Mouse (Mus musculus): ENCODE measurements at regions not wholly inside any gene's neighbourhood (a gene's known extent, or its start where the extent isn't known, plus 50 kb on each side); places are given as distances from the start of the nearest gene placed in this dataset.

GRCm38 (mm10) chr8:34466786-34467364, 355.3 kb upstream of the Gm10131 start:
- Histone ChIP-seq H3K9me3 (replicated peaks) (no peaks in the 10 kb centered on the region), H3K4me1 (replicated peaks) (peaks cover 25% of the 10 kb centered on the region), H3K4me3 (no peak overlapping the region), H3K36me3 (no peaks in the 10 kb centered on the region), H3K9ac (no peak overlapping the region), H3K27ac (no peak overlapping the region), H3K4me2 (no peak overlapping the region), H3K27me3 (no peaks in the 10 kb centered on the region)
- 73% methylated on average over 5 of the region's 5 CpGs for WGBS
- ATAC-seq (replicated peaks; ENCODE audit: insufficient number of reproducible peaks, insufficient read depth, low FRiP score, low read depth), result no peak

DNA sequence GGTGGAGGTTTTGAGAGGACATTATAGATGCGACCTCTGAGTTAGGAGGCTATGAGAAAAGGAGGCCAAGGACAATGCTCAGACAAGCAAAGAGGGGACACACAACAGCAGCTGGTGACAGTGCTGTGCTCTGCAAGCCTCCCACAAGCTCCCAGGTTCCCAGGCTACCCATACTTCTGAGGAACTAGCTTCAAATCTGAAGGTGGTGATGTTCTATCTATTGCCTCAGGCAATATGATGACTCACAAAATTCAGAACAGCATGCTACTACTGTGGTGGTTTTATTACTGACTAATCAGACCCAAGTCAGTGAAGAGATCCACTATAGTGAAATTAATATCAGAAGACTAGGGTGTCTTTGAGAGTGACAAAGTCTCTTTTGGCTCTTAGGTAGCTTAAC, 353.9 kb upstream of the Gm10131 start:
- H3K36me3 ChIP-seq, result no peaks in the 10 kb centered on the region
- peaks cover 16% of the 10 kb centered on the region for H3K4me1 ChIP-seq (replicated peaks)
- H3K27ac ChIP-seq, result no peak overlapping the region
- H3K27me3 ChIP-seq, result no peaks in the 10 kb centered on the region
- H3K4me3 ChIP-seq, result no peak overlapping the region
- no peaks in the 10 kb centered on the region for H3K9me3 ChIP-seq (replicated peaks)
- H3K9ac ChIP-seq, result no peak overlapping the region
- WGBS, result 97% methylated on average over 1 of the region's 1 CpGs
- H3K4me2 ChIP-seq, result no peak overlapping the region
- no peak for ATAC-seq (replicated peaks; ENCODE audit: insufficient number of reproducible peaks, insufficient read depth, low FRiP score, low read depth)

DNA sequence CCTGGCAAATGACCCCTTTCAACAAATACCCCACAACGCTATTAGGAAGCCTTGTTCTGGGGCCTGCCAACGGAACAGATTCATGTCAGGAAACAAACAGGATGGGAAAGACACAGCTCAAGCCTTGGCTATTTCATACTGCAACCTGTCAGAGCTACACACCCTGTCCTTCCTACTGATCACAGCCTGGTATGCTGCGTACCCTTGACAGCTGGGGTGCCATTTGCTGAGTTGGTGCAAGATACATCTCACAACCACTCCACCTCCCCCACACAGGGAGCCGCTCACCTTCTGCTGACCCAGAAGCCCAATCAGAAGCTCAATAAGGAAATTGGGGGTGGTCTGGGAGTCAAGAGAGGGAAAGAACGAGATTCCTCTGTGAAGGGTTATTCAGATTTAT, 350.7 kb upstream of the Gm10131 start:
- Histone ChIP-seq H3K9me3 (replicated peaks) (no peaks in the 10 kb centered on the region), H3K4me3 (no peak overlapping the region), H3K27ac (no peak overlapping the region), H3K9ac (no peak overlapping the region), H3K36me3 (no peaks in the 10 kb centered on the region), H3K4me1 (replicated peaks) (0 out of 2 replicates have a peak, but pooled peaks cover 2% of the 10 kb centered on the region), H3K4me2 (no peak overlapping the region), H3K27me3 (no peaks in the 10 kb centered on the region)
- ATAC-seq (replicated peaks; ENCODE audit: insufficient number of reproducible peaks, insufficient read depth, low FRiP score, low read depth), result no peak
- 69% methylated on average over 5 of the region's 5 CpGs for WGBS

DNA sequence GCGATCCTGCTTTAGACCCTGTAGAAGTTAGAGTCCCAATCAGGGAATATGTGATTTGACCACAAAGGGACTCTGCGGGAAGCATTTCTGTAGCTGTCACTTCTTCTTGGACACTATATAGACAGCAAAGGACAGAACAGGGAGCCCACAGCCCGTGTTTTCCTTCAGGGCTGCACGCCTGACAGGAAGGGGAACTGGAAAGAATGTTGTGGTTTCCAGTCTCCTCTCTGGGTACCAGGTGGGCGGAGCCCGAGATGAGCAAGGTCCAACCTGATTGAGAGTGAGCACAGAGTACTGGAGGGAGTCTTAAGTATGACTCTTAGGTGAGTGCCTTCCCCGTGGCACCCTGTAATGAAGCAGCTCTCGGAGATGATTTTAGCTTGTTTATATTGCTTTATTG, 346.8 kb upstream of the Gm10131 start:
- Histone ChIP-seq H3K27me3 (no peaks in the 10 kb centered on the region), H3K27ac (no peak overlapping the region), H3K36me3 (no peaks in the 10 kb centered on the region), H3K9me3 (replicated peaks) (no peaks in the 10 kb centered on the region), H3K4me1 (replicated peaks) (no peaks in the 10 kb centered on the region), H3K4me3 (no peak overlapping the region), H3K9ac (no peak overlapping the region), H3K4me2 (no peak overlapping the region)
- WGBS, result 71% methylated on average over 8 of the region's 8 CpGs
- no peak for ATAC-seq (replicated peaks; ENCODE audit: insufficient number of reproducible peaks, insufficient read depth, low FRiP score, low read depth)

GRCm38 (mm10) chr8:34456543-34456942, 345.0 kb upstream of the Gm10131 start:
- no peaks in the 10 kb centered on the region for H3K36me3 ChIP-seq
- no peaks in the 10 kb centered on the region for H3K27me3 ChIP-seq
- no peaks in the 10 kb centered on the region for H3K9me3 ChIP-seq (replicated peaks)
- ATAC-seq (replicated peaks; ENCODE audit: insufficient number of reproducible peaks, insufficient read depth, low FRiP score, low read depth), result no peak
- H3K9ac ChIP-seq, result no peak overlapping the region
- H3K27ac ChIP-seq, result no peak overlapping the region
- WGBS, result 84% methylated on average over 3 of the region's 3 CpGs
- H3K4me3 ChIP-seq, result no peak overlapping the region
- peaks cover 4% of the 10 kb centered on the region; the same call in 1 of the 2 replicates for H3K4me1 ChIP-seq (replicated peaks)
- no peak overlapping the region for H3K4me2 ChIP-seq

DNA sequence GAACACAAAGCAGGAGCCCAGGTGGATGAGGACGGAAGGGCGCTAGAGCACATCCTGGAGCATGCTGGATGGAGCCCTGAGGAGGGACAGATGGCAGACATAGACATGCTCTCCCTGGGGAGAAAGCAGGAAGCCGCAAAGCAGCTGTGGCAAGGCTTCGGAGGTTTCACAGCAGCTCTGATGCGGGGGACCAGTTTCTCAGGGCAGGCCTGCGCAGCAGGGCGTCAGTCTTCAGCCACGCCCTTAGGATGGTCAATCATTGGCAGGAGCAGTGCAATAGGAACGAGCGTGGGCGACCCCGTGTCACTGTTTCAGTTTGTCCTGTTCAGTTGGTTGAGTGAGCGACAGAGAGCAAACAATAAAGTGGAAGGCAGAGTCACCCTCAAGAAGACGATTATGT, 343.8 kb upstream of the Gm10131 start:
- Histone ChIP-seq H3K9ac (no peak overlapping the region), H3K4me1 (replicated peaks) (peaks cover 7% of the 10 kb centered on the region), H3K36me3 (no peaks in the 10 kb centered on the region), H3K9me3 (replicated peaks) (no peaks in the 10 kb centered on the region), H3K27me3 (no peaks in the 10 kb centered on the region), H3K4me3 (no peak overlapping the region), H3K27ac (no peak overlapping the region), H3K4me2 (no peak overlapping the region)
- WGBS, result 76% methylated on average over 14 of the region's 14 CpGs
- no peak for ATAC-seq (replicated peaks; ENCODE audit: insufficient number of reproducible peaks, insufficient read depth, low FRiP score, low read depth)

GRCm38 (mm10) chr8:34452811-34453210, 341.3 kb upstream of the Gm10131 start:
- Histone ChIP-seq H3K4me1 (replicated peaks) (peaks cover 18% of the 10 kb centered on the region), H3K9ac (no peak overlapping the region), H3K27ac (no peak overlapping the region), H3K27me3 (no peaks in the 10 kb centered on the region), H3K36me3 (no peaks in the 10 kb centered on the region), H3K4me3 (no peak overlapping the region), H3K9me3 (replicated peaks) (no peaks in the 10 kb centered on the region), H3K4me2 (no peak overlapping the region)
- ATAC-seq (replicated peaks; ENCODE audit: insufficient number of reproducible peaks, insufficient read depth, low FRiP score, low read depth), result no peak
- whole genome bisulfite sequencing, result 89% methylated on average over 6 of the region's 6 CpGs

- ATAC-seq (replicated peaks; ENCODE audit: insufficient number of reproducible peaks, insufficient read depth, low FRiP score, low read depth), result no peak
- Histone ChIP-seq H3K4me3 (no peak overlapping the region), H3K27ac (no peak overlapping the region), H3K36me3 (no peaks in the 10 kb centered on the region), H3K27me3 (no peaks in the 10 kb centered on the region), H3K4me1 (replicated peaks) (peaks cover 23% of the 10 kb centered on the region), H3K4me2 (no peak overlapping the region), H3K9me3 (replicated peaks) (no peaks in the 10 kb centered on the region), H3K9ac (no peak overlapping the region)
- 50% methylated on average over 6 of the region's 6 CpGs for WGBS
Observed at GRCm38 (mm10) chr8:34451211-34452000, 339.9 kb upstream of the Gm10131 start.

DNA sequence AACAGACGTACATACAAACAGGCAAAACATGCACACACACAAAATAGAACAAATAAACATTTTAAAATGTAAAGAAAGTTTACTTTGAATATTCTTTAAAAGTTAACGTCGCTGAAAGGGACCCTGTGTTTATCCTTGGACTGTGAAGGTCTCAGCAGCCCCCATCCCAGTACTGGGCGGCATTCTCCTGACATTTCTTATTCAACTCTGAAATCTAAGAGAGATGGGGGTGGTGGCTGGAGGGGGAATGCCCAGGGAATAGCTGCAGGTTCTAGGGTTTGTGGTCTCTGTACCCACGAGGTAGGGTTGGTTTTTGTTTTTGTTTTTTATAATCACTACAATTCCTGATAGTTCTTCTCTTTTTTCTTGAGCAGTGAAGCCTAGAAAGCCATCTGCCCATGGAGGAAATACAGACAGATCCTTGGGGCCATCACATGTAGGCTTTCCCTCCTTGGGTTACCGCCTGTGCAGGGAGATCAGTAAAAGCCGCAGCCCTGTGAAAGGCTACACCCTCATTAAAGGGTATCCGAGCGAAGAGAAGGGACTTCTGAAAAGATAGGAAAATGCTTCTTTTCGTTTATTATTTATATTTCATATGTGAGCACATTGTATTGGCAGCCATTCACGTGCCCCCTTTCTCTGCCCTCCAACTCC, 338.0 kb upstream of the Gm10131 start:
- WGBS, result 84% methylated on average over 11 of the region's 11 CpGs
- no peaks in the 10 kb centered on the region for H3K9me3 ChIP-seq (replicated peaks)
- no peaks in the 10 kb centered on the region for H3K27me3 ChIP-seq
- H3K4me1 ChIP-seq (replicated peaks), result peaks cover 23% of the 10 kb centered on the region
- H3K36me3 ChIP-seq, result no peaks in the 10 kb centered on the region
- ATAC-seq (replicated peaks; ENCODE audit: insufficient number of reproducible peaks, insufficient read depth, low FRiP score, low read depth), result no peak
- no peak overlapping the region for H3K4me2 ChIP-seq
- no peak overlapping the region for H3K9ac ChIP-seq
- H3K4me3 ChIP-seq, result no peak overlapping the region
- 0 out of 2 replicates have a peak overlapping the region, but pooled peaks have one; percentile 88 for H3K27ac ChIP-seq

GRCm38 (mm10) chr8:34447880-34448830, 336.6 kb upstream of the Gm10131 start:
- Histone ChIP-seq H3K4me1 (replicated peaks) (peaks cover 23% of the 10 kb centered on the region), H3K27ac (peak overlapping the region; percentile 88), H3K4me3 (peak overlapping the region; percentile 21), H3K4me2 (peak overlapping the region; percentile 54), H3K9me3 (replicated peaks) (no peaks in the 10 kb centered on the region), H3K27me3 (no peaks in the 10 kb centered on the region), H3K9ac (peak overlapping the region; percentile 18; the same call in 1 of the 2 replicates), H3K36me3 (no peaks in the 10 kb centered on the region)
- peak; percentile 81 for ATAC-seq (replicated peaks; ENCODE audit: insufficient number of reproducible peaks, insufficient read depth, low FRiP score, low read depth)
- 9% methylated on average over 18 of the region's 18 CpGs for WGBS

- Histone ChIP-seq H3K9ac (no peak overlapping the region), H3K9me3 (replicated peaks) (no peaks in the 10 kb centered on the region), H3K36me3 (no peaks in the 10 kb centered on the region), H3K4me3 (no peak overlapping the region), H3K4me2 (no peak overlapping the region), H3K27ac (no peak overlapping the region), H3K27me3 (no peaks in the 10 kb centered on the region), H3K4me1 (replicated peaks) (peaks cover 4% of the 10 kb centered on the region)
- WGBS, result 76% methylated on average over 3 of the region's 3 CpGs
- ATAC-seq (replicated peaks; ENCODE audit: insufficient number of reproducible peaks, insufficient read depth, low FRiP score, low read depth), result no peak
Observed at GRCm38 (mm10) chr8:34442688-34443087, 331.2 kb upstream of the Gm10131 start.
